ENCODE assay signal across 13 mouse cellular contexts in the genomic region with DNA sequence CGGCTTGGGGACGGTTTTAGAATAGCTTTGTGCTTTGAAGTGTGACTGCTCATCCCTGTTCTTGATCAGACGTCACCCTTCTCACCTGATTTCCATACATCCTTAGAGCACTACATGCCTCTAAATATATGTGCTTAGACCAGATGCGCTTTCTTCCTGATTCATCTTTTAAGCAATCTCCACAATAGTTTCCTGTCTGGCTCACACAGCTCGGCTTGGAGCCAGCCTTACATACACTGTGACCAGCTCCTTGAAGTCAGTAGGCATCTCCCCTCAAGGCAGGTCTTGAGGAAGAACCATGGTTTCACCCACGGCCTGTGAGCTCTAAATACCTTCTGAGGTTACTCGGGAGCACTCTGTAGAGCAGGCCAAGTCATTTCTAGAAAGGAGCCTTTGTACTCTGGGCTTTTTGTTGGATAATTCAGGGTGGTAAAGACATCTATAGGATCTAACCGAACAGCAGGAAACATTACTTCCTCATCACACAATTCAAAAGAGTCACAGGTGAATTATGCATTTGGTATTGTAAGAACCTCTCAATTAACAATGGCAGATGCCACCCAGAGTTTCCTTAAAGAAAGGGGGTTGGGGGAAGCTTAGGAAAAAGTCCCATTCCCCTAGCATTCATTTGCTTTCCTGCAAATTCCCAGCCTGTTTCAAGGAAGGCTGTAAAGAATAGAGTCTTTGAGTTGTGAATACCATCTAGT.
DNase-seq lines count a peak whose midpoint lies in the region; ATAC-seq lines count a peak whose summit lies in the region.
"Had no signal": no experiment of that assay in that cellular context is flagged by ENCODE, and none has a peak within 500 bp of the region (broad histone marks: within the 10 kb centered on the region; RNA-seq: fewer than 3 reads in every experiment).

No protein-coding gene starts in this region.

- peaks cover 17% of the 10 kb centered on the region for H3K4me1 ChIP-seq in forebrain, embryonic 13.5 days
- H3K4me1 ChIP-seq in forebrain, embryonic 14.5 days (ENCODE audit: control insufficient read depth, insufficient read depth, low read length): peaks cover 7% of the 10 kb centered on the region
- peaks cover 18% of the 10 kb centered on the region; the same call in 1 of the 2 replicates for H3K4me1 ChIP-seq in midbrain, embryonic 14.5 days (ENCODE audit: control insufficient read depth, insufficient read depth, low read length)
- no peaks in the 10 kb centered on the region for H3K4me1 ChIP-seq in liver, embryonic 11.5 days (replicated peaks; ENCODE audit: control insufficient read depth, insufficient read depth, low read length)

- WGBS in forebrain, embryonic 13.5 days: 55% methylated on average over 8 of the region's 8 CpGs
- 55% methylated on average over 8 of the region's 8 CpGs for WGBS in forebrain, embryonic 14.5 days
- 41% methylated on average over 8 of the region's 8 CpGs for WGBS in midbrain, embryonic 14.5 days
- 79% methylated on average over 8 of the region's 8 CpGs for WGBS in liver, embryonic 11.5 days

- H3K36me3 ChIP-seq in forebrain, embryonic 13.5 days (ENCODE audit: poor library complexity, severe bottlenecking): peaks cover 88% of the 10 kb centered on the region
- peaks cover 58% of the 10 kb centered on the region for H3K36me3 ChIP-seq in forebrain, embryonic 14.5 days (ENCODE audit: control insufficient read depth, insufficient read depth, low read length)
- peaks cover 29% of the 10 kb centered on the region for H3K36me3 ChIP-seq in midbrain, embryonic 14.5 days (ENCODE audit: control insufficient read depth, insufficient read depth, low read length)
- H3K36me3 ChIP-seq in liver, embryonic 11.5 days (ENCODE audit: control insufficient read depth, insufficient read depth, low read length): no peaks in the 10 kb centered on the region

- peak overlapping the region; percentile 27; the same call in 1 of the 2 replicates for H3K27ac ChIP-seq in forebrain, embryonic 13.5 days
- H3K27ac ChIP-seq in forebrain, embryonic 14.5 days (ENCODE audit: low read depth, low read length): no peak overlapping the region; the same call in 1 of the 2 replicates
- H3K27ac ChIP-seq in midbrain, embryonic 14.5 days (replicated peaks; ENCODE audit: low read depth, low read length): peak overlapping the region; percentile 39; the same call in 1 of the 2 replicates
- H3K27ac ChIP-seq in liver, embryonic 11.5 days (ENCODE audit: low read depth, low read length): no peak overlapping the region
- H3K27ac ChIP-seq: limb, embryonic 13.5 days had no signal

- H3K4me2 ChIP-seq in forebrain, embryonic 13.5 days: no peak overlapping the region
- no peak overlapping the region for H3K4me2 ChIP-seq in forebrain, embryonic 14.5 days (ENCODE audit: low read length)
- H3K4me2 ChIP-seq in midbrain, embryonic 14.5 days (ENCODE audit: low read length): no peak overlapping the region
- H3K4me2 ChIP-seq in liver, embryonic 11.5 days: no peak overlapping the region
- H3K4me2 ChIP-seq: limb, embryonic 13.5 days had no signal

- no peak for ATAC-seq in forebrain, embryonic 13.5 days
- no peak for ATAC-seq in forebrain, embryonic 14.5 days
- ATAC-seq in midbrain, embryonic 14.5 days (ENCODE audit: low FRiP score, low TSS enrichment): no peak
- ATAC-seq in liver, embryonic 11.5 days (replicated peaks; ENCODE audit: low FRiP score): no peak

- H3K27me3 ChIP-seq in forebrain, embryonic 13.5 days: no peaks in the 10 kb centered on the region
- no peaks in the 10 kb centered on the region for H3K27me3 ChIP-seq in forebrain, embryonic 14.5 days (replicated peaks; ENCODE audit: control insufficient read depth, insufficient read depth, low read length)
- H3K27me3 ChIP-seq in midbrain, embryonic 14.5 days (ENCODE audit: control insufficient read depth, insufficient read depth, low read length): no peaks in the 10 kb centered on the region
- no peaks in the 10 kb centered on the region for H3K27me3 ChIP-seq in liver, embryonic 11.5 days (replicated peaks; ENCODE audit: control insufficient read depth, insufficient read depth, low read length)
- H3K27me3 ChIP-seq: limb, embryonic 13.5 days had no signal

- intact Hi-C loops in left cerebral cortex, postnatal 25 days (cut with DNase I): loop anchor here (2.0 kb wide), 1 partner anchor 74 kb away; no protein-coding TSS in a partner anchor

- no peak overlapping the region for H3K4me3 ChIP-seq in forebrain, embryonic 13.5 days
- no peak overlapping the region for H3K4me3 ChIP-seq in forebrain, embryonic 14.5 days (ENCODE audit: low read depth, low read length)
- H3K4me3 ChIP-seq in midbrain, embryonic 14.5 days (replicated peaks; ENCODE audit: low read depth, low read length): no peak overlapping the region
- H3K4me3 ChIP-seq in liver, embryonic 11.5 days (ENCODE audit: low read depth, low read length): no peak overlapping the region
- H3K4me3 ChIP-seq: limb, embryonic 13.5 days had no signal

- H3K9ac ChIP-seq in forebrain, embryonic 13.5 days: no peak overlapping the region
- no peak overlapping the region for H3K9ac ChIP-seq in forebrain, embryonic 14.5 days (ENCODE audit: low read length)
- no peak overlapping the region for H3K9ac ChIP-seq in midbrain, embryonic 14.5 days (replicated peaks; ENCODE audit: low read length)
- H3K9ac ChIP-seq in liver, embryonic 11.5 days (ENCODE audit: low read depth, low read length): no peak overlapping the region
- H3K9ac ChIP-seq: limb, embryonic 13.5 days had no signal

- no peak for DNase-seq in forebrain, embryonic 14.5 days (ENCODE audit: low spot score)
- peak; percentile 21 to 77 for DNase-seq in left cerebral cortex, postnatal 25 days (ENCODE audit: low spot score in 2 of 2)
- no peak for DNase-seq in left cerebral cortex, adult 8-10 months (ENCODE audit: low spot score in 2 of 2)
- peak; percentile 38 for DNase-seq in ZHBTc4 (ENCODE audit: low read depth, low spot score)
- no peak for DNase-seq in midbrain, embryonic 14.5 days
- DNase-seq in spleen, postnatal 10 days (ENCODE audit: low spot score in 2 of 2): no peak
- DNase-seq in liver, embryonic 11.5 days (ENCODE audit: low spot score): no peak
- DNase-seq: B cell, adult 2 months; cerebellum, postnatal 10 days; spleen, adult 18-20 months; thymus, postnatal 14 days had no signal

- no peaks in the 10 kb centered on the region for H3K9me3 ChIP-seq in forebrain, embryonic 13.5 days (replicated peaks)
- H3K9me3 ChIP-seq in forebrain, embryonic 14.5 days (replicated peaks; ENCODE audit: control insufficient read depth, low read length): no peaks in the 10 kb centered on the region
- H3K9me3 ChIP-seq in midbrain, embryonic 14.5 days (ENCODE audit: control insufficient read depth, low read length): no peaks in the 10 kb centered on the region
- no peaks in the 10 kb centered on the region for H3K9me3 ChIP-seq in liver, embryonic 11.5 days (ENCODE audit: control insufficient read depth, low read length)
- H3K9me3 ChIP-seq: limb, embryonic 13.5 days had no signal

Comparison
In these comparisons a context has a peak if more than half of its experiments do, and no peak if none do; other contexts are left out.
1. H3K27ac ChIP-seq: peak in forebrain, embryonic 13.5 days (single experiment) and midbrain, embryonic 14.5 days (single experiment); none in forebrain, embryonic 14.5 days (single experiment) and liver, embryonic 11.5 days (single experiment).
2. DNase-seq: peak in left cerebral cortex, postnatal 25 days (2 of 2) and ZHBTc4 (single experiment); none in forebrain, embryonic 14.5 days (single experiment), left cerebral cortex, adult 8-10 months (0 of 2), midbrain, embryonic 14.5 days (single experiment), spleen, postnatal 10 days (0 of 2) and liver, embryonic 11.5 days (single experiment).